Mouse (Mus musculus) urinary bladder, postnatal 10 days (tissue): Measurements from ENCODE around the gene Gbp9.
"Not testable (repeated sequence)": the region's sequence is repeated elsewhere in the genome, so short reads cannot be mapped to it uniquely, and the experiment has no call there.

Experiments
- DNase-seq: peaks from one replicate; pipeline ENCODE4 v3.0.0; 2022; ENCODE audit warnings: low spot score

The Gbp9 gene

DNA sequence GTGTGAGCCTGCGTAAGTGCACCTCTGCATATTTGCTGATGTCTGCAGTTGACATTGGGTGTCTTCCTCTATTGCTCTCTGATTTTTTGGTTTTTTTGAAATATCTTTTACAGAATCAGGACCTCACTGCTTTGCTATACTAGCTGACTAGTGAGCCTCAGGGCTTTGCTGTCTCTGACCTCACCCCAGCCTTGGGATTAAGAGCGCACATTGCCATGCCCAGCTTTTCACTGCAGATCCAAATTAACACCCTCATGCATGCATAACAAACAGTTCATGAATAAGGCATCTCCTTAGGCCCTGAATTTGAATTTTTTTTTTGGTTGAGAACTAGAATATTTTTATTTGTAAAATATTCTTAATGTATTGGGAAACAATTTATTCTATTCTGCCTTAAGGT is 84.1 kb downstream of the Gbp9 start:
- DNase-seq, result no peak

DNA sequence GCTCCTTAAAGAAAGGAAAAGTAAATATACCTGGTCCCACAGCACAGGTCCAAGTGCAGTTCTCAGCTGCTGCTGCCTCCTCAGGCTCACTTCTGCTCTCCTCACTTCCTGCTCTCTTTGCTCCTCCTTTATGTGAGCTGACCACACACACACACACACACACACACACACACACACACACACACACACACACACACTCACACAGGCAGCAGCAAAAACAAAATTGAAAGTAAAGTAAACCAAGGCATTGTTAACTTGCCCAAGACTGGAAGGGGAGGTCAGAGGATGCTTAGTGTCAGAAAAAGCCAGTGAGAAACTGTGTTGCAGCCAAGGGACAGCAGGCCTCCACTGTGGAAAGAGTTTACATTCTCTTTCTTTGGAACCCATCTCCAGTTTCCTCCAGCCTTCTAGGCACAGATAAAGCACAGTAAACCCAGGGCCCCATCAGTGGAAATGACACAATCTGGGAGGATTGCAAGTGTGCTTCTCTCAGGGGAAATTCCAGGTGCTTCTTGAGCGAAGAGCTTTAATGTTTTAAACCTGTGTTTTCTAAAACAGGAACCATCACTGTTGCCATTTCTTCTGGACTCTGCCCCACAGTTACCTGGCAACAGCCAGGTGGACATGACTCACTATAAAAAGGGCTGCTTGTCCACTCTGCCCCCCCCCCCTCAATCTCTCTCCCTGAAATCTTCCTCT is 85.7 kb downstream of the Gbp9 start:
- DNase-seq, result not testable (repeated sequence)

DNA sequence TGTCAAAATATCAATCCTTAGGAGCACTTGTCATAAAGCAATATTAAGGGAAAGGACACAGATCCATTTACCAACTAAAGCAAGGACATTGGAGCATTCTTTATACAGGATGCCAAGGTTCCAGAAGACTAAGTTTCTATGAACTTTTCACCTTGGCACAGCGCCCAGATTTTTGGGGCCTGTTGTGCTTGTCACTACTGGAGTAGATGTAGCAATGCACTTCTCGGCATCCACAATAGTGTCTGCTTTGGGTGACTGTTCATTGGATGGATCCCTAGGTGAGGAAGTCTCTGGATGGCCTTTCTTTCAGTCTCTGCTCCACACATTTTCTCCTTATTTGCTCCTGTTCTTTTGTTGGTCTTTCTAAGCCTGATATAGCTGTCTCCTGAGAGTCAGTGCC is 107.0 kb downstream of the Gbp9 start:
- DNase-seq, result no peak
